Mouse (Mus musculus) adrenal gland, postnatal 10 days (tissue): Measurements from ENCODE around the gene Mtus2. TPM values are rescaled to one million over a fixed set of nuclear protein-coding genes. Genes with fewer than 3 reads are reported as not detected.
A peak's percentile ranks its signal among the peaks of the same experiment; 100 is the strongest.
"Not testable (repeated sequence)": the region's sequence is repeated elsewhere in the genome, so short reads cannot be mapped to it uniquely, and the experiment has no call there.

Experiments used
- DNase-seq: peaks from one replicate; pipeline ENCODE4 v3.0.0; 2021; ENCODE audit warnings: mixed read lengths
- total RNA-seq, 2 experiments: library from RNA; stranded (reverse); gene quantifications; 2 replicates each; pipeline ENCODE4 v1.2.3; 2021

The Mtus2 gene
- total RNA-seq, 2 experiments from 2014 or later = 2.6 to 3.4 TPM

DNA sequence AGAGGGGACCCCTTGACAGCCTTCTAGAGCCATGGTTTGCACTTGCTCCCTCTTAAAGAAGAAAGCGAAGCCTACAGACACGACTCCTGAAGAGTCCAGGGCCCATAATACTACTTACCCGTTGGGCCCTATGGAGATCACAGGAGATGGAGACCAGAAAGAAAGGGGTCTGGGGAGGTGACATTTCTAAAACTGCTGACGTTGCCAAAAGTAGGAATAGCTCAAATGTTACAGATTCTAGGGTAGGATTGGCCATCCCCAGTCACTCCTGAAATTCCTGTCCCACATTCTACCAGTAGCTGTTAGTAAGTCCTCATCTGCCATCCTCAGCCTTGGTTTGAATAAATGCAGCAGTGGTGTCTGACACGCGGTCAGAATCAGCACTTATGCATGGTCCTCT is 325.0 kb downstream of the Mtus2 start:
- no peak for DNase-seq

DNA sequence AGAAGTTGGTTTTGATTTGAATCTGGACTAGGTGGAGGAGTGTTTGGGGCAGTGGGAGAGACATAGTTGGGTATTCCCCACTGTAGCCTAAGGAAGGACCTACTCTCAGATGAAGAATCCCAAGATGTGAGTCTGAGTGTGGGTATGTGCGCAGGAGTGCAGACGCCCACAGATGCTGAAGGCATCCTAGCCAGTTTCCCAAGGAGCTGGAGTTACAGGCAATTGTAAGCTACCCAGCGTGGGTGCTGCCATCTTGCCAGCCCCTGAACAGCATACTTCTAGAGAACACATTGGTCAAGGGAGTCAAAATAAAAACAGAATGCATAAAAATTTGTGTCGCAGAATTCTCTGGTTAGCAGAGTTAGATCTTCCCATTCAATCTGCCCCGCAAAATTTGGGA is 325.5 kb downstream of the Mtus2 start:
- DNase-seq = no peak

DNA sequence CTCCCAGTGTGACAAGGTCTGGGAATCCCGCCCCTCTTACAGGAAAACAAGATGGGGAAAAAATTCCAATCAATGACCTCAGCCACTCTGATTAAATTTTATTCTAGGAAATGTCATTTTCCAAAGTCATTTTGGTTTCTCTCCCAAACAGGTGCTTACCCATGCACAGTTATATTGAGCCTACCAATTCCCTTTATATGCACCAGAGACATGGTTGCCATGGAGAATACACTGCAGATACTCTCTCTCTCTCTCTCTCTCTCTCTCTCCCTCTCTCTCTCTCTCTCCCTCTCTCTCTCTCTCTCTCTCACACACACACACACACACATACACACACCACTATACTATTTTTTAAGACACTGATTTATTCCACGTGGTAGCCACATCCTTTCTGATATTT is 326.1 kb downstream of the Mtus2 start:
- no peak for DNase-seq

DNA sequence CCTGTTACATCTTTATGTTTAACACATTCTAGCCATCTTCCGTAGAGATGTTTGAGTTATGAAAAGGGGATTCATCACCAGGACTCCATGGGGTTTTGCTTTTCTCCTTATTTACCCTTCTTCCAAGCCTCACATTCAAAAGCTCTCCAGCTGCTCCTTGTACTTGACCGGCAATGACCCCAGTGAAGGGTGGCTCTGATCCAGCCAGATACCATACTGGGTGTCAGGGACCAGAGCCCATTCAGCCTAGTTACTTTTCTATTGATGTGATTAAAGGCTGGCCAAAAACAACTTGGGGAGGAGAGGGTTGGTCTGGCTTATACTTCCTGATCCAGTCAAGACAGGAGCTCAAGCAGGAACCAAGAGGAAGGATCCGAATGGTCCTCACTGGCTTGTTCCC is 326.5 kb downstream of the Mtus2 start:
- no peak for DNase-seq

DNA sequence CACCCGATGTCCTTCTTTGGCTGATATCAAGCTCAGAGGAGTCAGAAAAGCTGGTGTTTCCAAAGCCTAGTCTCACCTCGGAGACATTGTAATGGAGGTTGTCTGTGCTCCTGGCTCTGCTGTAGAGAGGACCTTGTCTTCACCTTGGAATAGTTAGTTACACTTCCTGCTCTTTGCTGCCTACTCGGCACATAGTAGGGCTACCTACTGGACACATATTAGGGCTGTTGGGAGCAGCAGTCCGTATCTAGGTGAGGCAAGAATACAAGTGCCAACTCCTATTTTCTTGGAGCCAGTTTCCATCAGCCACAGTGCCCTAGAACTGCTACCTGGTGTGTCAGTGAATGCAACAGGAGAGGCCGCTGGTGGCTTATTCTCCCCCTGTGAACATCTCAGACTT is 330.4 kb downstream of the Mtus2 start:
- no peak for DNase-seq

DNA sequence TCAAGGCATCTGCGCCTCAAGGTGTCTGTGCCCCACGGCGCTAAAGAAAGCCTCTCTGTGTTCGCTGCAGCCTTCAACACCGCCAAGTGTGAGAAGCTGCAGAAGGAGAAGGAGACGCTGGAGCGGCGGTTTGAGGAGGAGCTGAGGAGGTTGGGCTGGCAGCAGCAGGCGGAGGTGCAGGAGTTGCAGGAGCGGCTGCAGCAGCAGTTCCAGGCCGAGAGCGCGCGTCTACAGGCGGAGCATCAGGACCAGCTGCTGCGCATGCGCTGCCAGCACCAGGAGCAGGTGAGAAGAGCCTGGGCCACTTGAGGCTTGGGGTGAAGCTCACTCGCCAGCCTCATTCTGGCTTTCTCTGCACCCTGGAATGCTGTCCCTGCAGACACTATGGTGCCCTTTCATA is 331.7 kb downstream of the Mtus2 start:
- DNase-seq = no peak

DNA sequence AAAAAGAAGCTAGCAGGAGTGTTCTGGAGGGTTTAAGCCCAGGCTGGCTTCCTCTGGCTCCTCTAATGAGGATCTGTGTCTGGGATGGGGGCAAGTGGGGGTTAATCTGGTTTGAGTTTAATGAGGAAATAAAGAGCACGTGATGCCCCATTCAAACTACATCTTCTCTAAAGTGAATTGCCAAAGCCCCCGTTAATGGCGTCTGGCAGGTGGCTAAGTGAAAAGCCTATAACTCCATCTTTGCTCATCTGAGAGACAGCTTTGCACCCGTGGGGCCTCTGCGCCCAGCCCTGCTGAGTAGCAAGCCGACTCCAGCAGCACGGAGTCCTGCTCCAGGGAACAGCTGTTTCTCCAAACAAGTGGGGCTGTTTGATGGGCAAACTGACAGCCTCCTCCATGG is 332.8 kb downstream of the Mtus2 start:
- no peak for DNase-seq

DNA sequence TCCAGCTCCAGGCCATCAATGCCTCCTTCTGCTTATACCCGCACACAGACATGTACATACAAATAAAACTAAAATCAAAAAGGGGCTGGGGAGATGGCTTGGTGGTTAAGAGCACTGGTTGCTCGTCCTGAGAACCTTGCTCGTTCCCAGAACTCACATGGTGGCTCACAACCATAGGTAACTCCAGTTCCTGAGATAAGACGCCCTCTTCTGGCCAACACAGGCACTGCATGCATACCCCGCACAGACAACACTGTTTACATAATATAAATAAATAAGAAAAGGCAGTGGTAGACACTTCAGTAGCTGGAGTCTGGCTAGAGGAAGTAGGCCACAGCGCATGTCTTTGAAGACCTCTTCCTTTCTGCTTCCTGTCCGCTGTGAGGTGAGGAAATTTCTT is 335.7 kb downstream of the Mtus2 start:
- no peak for DNase-seq

DNA sequence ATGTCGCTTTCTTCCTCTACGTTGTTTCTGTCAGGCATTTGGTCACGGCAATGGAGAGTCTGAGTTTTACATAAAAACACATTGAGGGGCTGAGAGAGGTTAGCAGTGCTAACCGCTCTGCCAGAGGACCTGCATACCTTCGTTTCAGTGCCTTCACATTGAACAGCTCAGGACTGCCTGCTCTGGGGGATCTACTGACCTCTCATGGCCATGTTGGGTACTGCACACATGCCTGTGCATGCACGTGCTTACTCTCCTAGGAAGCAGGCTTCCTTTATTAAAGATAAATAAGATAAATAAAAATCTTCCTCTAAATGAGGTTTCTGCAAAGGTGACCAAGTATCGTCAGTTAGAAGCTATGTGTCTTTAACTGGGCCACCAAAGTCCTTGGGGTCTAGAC is 336.2 kb downstream of the Mtus2 start:
- peak; percentile 18 for DNase-seq

DNA sequence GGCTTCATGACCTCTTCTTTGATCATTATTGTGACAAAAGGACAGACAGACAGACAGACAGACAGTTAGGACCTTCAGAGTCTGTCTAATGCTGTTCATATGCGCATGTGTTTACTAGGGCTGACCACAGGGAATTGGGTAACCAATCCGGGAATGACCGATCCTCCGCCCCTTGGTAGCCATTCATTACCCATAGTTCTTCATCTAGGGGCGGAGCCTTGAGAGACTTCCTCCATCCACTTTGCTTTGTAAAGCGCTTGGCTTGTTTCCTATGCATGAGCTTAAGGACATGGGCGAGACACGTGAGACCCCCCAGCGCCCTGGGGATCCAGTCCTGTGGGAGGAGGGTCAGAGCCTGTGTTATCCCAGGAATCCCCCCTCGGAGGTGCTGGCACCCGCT is 345.8 kb downstream of the Mtus2 start:
- DNase-seq = no peak

DNA sequence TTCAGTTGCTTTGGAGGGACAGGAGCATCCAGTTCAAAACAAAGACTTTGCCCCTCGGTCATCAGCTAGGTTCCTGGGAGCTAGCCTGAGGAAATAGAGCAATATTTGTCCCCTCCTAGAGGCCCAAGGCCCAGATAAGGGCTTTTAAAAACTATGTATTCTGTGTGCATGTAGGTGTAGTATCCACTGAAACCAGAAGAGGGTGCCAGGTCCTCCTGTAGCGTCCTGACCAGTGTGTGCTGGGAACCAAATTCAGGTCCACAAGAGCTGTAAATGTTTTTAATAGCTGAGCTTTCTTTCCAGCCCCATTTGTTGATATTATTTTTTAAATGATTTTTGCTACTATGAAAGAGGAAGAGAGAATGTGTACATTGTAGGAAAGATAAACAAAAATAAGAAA is 347.0 kb downstream of the Mtus2 start:
- DNase-seq = no peak

DNA sequence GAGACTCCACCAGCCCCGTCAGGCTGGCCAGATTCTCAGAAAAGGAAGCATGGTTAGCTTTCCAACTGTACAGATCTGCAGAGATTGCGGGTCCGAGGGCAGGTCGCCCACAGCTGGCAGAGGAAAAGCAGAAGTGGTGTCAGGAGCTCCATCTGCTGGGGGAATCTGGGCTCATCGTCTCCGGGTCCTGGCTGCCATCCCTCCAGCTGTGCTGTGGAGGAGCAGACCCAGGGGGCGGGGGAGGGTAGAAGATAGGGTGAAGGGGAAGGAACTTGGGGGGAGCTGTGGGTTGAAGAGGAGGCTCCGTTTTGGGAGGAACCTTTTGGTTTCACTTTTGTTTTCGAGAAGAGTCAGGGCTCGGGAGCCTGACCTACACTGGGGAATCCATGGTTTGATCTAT is 353.7 kb downstream of the Mtus2 start:
- no peak for DNase-seq

DNA sequence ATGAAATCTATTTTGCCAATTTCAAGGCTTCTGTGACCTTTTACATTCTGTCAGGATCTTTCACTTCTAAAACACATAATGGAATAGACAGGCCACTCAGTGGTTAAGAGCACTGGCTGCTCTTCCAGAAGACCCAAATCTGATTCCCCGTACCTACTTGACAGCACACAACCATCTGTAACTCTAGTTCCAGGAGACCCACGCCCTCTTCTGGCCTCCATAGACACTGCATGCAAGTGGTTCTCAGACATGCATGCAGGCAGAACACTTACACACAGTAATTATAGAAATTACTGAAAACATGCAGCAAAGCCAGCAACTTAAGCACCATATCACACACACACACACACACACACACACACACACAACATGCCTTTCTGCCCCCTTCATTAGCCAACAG is 355.3 kb downstream of the Mtus2 start:
- DNase-seq = no peak

DNA sequence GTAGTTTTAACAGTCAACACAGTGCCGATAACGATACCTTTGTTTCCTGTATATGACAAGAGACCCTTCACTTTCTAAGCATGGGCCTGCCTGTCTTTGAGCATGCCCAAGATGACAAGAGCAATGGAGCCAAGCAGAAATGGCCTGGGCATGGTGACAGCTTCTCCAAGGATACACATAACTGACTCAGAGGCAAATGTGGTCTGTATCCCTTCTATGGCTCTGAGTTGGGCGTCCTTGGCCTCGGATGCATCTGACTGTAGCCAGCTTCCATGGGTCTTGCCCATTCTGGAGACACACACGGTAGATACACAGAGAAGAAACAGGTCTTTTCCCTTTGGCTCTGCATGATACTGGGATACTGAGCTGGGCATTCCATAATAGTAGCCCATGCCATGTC is 357.8 kb downstream of the Mtus2 start:
- DNase-seq = peak; percentile 56

DNA sequence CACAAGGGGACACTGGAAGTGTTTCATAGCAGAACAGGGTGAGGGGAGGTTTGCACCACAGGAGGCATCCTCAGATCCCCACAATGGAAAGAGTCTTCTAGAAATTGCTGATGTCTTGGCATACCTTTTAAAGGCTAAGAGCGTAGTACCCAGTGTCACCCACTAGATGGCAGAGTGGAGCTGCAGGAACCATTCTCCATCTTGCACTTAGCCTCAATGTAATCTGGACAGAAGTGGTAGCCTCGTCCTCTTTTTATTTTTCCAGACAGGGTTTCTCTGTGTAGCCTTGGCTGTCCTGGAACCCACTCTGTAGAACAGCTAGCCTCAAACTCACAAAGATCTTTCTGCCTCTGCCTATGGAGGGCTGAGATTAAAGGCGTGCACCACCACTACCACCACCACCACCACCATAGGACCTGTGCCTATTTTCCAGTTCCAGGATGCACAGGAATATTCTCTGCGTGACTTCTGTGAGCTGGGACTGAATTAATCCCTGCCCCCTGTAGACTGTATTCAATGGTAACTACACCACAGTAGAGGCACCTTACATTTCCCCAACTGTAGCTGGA is 368.3 kb downstream of the Mtus2 start:
- DNase-seq = peak; percentile 65

DNA sequence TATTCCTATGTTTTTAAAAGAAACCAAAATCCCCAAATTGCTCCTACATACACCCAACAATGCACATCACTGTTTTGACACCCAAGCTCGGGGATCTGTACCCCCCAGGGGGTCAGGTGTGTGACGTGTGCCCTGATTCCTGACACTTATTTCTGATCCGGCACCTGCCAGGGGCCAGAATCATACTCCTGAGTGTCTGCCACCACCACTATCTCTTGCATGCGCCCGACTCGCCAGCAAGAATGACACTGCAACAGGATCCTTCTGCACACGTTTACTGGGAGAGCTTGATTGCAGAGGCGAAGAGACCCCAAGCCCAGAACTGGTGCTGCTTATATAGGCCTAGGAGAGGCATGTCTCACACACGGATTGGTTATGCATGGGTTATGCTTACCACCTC is 369.2 kb downstream of the Mtus2 start:
- DNase-seq = not testable (repeated sequence)

DNA sequence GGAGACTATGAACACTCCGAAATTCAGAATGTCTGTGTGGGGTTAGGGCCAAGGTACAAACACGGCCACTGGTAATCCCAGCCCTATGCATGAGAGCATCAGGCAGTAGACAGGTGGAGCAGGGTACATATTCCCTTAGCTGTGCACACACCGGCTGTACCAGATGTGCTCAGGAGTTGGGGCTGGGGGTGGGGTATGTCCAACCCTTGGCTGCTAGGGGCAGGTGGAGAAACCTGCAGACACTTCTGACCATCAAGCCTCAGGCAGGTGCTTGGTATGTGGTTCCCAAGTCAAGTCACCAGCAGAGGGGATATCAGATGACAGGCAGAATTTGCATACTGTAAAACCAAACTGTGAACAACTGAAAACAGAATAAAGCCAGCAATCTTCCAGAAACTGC is 371.9 kb downstream of the Mtus2 start:
- no peak for DNase-seq

DNA sequence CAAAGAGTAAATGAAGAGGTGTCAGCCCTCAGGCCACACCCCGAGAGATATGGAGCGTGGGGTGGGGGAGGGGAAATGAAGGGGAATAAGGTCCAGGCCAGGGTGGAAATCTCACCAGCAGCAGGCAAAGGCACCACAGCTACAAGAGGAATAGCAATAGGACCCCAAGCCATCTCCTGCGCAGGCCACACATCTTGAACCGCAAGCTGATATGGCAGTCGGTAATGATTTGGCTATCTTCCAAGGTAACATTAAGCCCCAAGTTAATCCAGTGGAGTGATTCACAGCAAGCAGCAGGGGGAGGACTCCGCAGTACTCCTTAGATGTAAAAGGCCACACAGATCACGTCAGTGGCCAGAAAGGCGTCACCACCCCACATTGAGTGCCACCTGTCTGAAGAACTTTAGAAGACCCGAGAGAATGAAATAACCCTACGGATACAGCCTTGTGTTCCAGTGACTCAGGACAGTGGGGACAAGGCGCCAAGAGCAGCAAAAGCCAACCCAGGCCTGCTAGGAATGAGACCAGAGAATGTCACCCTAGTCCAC is 374.2 kb downstream of the Mtus2 start:
- no peak for DNase-seq

DNA sequence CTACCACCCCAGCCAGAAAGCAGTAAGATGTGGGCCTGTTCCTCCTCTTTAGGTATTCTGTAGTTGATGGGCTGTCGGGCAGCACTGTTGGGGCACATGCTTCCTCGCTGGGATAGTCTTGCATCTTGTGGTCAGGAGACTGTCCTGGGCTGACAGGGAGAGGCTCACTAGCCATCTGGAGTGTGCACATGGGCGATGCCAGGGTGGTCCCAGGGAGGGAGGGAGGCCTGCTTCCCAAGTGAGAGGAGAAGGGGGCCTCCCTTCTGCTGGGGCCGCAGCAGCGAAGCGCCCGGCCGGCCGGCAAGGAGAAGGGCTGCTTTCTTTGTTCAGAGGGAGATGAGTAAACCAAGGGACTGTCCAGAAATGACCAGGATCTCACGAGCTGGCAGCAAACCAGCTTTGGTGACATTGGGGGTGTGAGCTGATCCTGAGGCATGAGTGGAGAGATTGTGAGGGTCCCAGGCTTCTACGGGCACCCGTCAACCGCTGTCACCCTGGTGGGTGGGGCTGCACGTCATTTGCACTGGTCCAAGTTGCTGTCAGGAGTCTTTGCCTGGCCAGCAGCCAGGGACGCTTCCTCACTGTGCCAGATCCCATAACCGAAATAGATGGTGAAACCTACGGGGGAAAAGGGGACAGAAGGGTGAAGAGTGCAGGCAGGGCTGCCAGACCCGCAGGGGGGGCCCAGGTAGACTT is 375.0 kb downstream of the Mtus2 start:
- DNase-seq = no peak

DNA sequence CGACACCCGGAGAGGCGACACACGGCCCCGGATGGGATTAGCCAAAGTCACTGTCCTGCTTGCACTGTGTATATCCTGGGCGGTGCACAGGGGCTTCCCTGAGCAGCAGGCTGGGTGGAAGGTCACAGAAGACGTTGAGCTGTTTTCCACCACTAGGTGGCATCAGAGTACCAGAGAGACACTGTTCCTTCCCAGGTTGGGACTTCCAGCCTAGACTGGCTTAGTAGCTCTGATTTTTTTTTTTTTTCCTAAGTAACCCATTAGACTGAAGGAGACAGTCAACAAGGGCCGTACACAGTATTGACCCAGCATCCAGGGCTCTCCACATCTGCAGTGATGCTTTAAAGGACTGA is 375.5 kb downstream of the Mtus2 start:
- peak; percentile 82 for DNase-seq

DNA sequence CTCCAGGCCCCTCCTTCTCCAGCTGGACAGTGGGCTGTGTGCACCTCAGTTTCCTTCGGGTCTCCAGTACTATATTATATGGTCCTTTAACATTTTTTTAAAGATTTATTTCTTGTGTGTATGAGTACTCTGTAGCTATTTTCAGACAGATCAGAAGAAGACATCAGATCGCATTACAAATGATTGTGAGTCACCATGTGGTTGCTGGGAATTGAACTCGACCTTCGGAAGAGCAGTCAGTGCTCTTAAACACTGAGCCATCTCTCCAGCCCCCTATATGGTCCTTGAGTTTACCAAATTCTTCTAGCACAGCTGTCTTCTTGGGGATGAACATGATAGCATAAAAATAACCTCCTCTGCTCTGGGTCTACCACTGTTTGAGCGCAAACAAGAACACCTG is 382.0 kb downstream of the Mtus2 start:
- DNase-seq = peak; percentile 6

DNA sequence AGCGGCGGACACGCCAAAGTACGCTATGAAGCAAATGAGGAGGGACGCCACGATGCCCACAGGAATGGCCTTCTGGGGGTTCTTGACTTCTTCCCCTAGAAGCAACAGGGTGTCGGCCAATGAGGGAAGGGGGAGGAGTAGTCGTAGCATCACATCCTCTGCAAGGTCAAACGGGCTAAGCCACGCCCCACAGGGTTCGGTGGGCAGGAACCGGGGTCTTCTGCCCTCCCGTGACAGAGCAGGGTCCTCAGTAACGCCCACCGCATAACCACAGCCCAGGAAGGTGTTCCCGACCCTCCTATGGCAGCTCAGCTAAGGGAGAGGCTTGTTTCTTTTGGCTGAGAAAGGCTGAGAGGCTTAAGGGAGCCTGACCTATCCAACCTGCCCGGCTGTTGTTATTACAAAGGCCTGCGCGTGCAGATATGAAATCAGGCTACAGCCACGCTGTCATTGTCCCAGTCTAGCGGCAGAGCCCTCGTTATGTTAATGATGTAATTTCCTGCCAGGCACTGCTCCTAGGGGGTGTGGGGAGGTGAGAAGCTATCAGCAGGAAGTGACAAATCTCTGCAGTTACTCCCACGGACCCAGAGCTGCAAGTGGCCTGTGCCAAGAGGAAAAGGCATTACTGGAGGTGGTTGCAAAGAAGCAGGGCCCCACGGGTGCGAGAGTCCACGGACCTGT is 385.1 kb downstream of the Mtus2 start:
- peak; percentile 37 for DNase-seq

DNA sequence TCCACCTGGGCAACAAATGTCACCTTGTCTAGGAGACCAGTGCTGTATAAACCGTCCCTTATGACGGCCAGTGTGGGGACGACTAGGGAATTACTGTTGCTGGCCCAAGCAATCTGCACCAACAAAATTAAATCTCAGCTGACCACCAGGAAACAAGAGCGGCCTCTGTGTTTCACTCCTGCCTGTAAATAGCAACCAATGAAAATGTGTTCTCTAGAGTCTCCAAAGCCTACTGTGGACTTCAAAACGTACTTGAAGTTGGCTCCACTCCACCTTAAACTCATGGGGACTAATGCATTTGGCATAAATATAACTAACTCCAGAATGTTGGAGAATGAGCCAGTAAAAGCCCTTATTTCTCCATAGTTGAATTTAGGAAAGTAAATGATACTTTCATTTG is 387.3 kb downstream of the Mtus2 start:
- no peak for DNase-seq

DNA sequence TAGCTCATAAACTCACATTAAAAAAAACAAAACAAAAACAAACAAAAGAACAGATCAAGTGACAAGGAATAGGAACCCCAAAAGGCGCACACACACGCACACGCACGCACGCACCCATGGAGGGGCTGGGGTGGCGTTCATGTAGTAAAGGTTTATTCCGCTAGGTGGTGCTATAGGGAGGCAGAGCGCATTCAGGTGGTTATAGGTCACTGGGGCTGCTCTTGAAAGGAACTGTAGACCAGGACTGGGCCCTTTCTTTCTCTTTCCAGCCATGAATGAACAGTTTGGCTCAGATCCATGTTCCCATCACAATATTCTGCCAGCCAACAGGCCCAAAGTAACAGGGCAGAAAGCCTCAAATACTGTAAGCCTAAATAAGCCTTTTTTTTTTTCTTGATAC is 389.4 kb downstream of the Mtus2 start:
- no peak for DNase-seq
